ENCODE assay signal across 18 mouse cellular contexts in the genomic region with DNA sequence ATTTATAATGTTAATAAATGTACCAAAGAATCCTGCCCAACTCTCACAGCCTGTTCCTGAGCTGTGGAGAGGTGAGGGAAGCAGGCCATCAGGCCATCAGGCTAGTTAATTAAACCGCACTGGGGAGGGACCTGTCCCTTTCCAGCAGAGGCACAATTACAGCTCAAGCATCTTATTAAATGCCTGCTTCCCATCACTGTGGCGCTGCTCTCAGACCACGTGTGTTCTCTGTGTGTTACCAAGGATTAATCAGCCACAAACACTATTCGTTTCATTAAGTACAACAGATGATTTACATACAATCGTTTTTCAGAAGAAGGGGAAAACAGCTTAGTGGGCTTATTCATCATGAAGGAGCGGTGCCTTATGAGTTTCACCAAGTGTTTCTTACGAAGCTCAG.
A peak's percentile ranks its signal among the peaks of the same experiment; 100 is the strongest.
DNase-seq lines count a peak whose midpoint lies in the region; ATAC-seq and TF ChIP-seq lines count a peak whose summit lies in the region.
"Had no signal": no experiment of that assay in that cellular context is flagged by ENCODE, and none has a peak within 500 bp of the region (broad histone marks: within the 10 kb centered on the region; RNA-seq: fewer than 3 reads in every experiment).

No protein-coding gene starts in this region.

- no peak for TF ChIP-seq CTCF in midbrain, postnatal 0 days (IDR thresholded peaks at IDR 0.05)

- peak; percentile 71; the same call in 1 of the 2 replicates for ATAC-seq in hindbrain, embryonic 14.5 days (ENCODE audit: low FRiP score)
- ATAC-seq in midbrain, postnatal 0 days (ENCODE audit: low FRiP score) = no peak
- ATAC-seq: Patski had no signal

- WGBS in hindbrain, embryonic 14.5 days = 49% methylated on average over 7 of the region's 7 CpGs
- whole genome bisulfite sequencing in midbrain, postnatal 0 days = 56% methylated on average over 7 of the region's 7 CpGs

- no peaks in the 10 kb centered on the region for H3K36me3 ChIP-seq in hindbrain, embryonic 14.5 days (replicated peaks; ENCODE audit: control insufficient read depth, insufficient read depth)
- no peaks in the 10 kb centered on the region for H3K36me3 ChIP-seq in midbrain, postnatal 0 days (ENCODE audit: insufficient read depth, low read length)
- H3K36me3 ChIP-seq: heart, embryonic 15.5 days had no signal

- no peak overlapping the region for H3K4me2 ChIP-seq in hindbrain, embryonic 14.5 days (replicated peaks)
- H3K4me2 ChIP-seq in midbrain, postnatal 0 days (ENCODE audit: low read depth, low read length, poor library complexity, severe bottlenecking) = no peak overlapping the region
- H3K4me2 ChIP-seq: heart, embryonic 15.5 days had no signal

- DNase-seq in cerebellum, postnatal 14 days = peak; percentile 43 to 45
- no peak for DNase-seq in cerebellum, adult 11-12 months
- DNase-seq in MN1 (ENCODE audit: low spot score) (peak; percentile 25), liver (no peak)
- peak; percentile 53 for DNase-seq in hindbrain, embryonic 14.5 days (ENCODE audit: low spot score)
- peak; percentile 70 for DNase-seq in midbrain, postnatal 0 days (ENCODE audit: low spot score)
- DNase-seq in gastrocnemius, postnatal 10 days = no peak
- no peak for DNase-seq in yolk sac, embryonic 10.5 days (ENCODE audit: low spot score)
- DNase-seq: cerebellum, adult 8-10 months; heart, adult 11 months; kidney, adult 9 months; kidney, postnatal 4 days; layer of hippocampus, postnatal 36 days; lung, postnatal 14 days; thymus, postnatal 14 days had no signal

- no peak overlapping the region for H3K4me3 ChIP-seq in hindbrain, embryonic 14.5 days (replicated peaks; ENCODE audit: low read length)
- no peak overlapping the region for H3K4me3 ChIP-seq in midbrain, postnatal 0 days (ENCODE audit: low read depth, low read length)
- H3K4me3 ChIP-seq: heart, embryonic 15.5 days had no signal

- H3K27me3 ChIP-seq in hindbrain, embryonic 14.5 days (ENCODE audit: control insufficient read depth, insufficient read depth, low read length) = no peaks in the 10 kb centered on the region
- H3K27me3 ChIP-seq in midbrain, postnatal 0 days (ENCODE audit: insufficient read depth, low read length) = no peaks in the 10 kb centered on the region
- H3K27me3 ChIP-seq: heart, embryonic 15.5 days; Patski had no signal

- peaks cover 48% of the 10 kb centered on the region for H3K4me1 ChIP-seq in hindbrain, embryonic 14.5 days (replicated peaks; ENCODE audit: control insufficient read depth, insufficient read depth, low read length)
- H3K4me1 ChIP-seq in midbrain, postnatal 0 days (ENCODE audit: insufficient read depth, low read length) = peaks cover 5% of the 10 kb centered on the region; the same call in 1 of the 2 replicates

- no peaks in the 10 kb centered on the region for H3K9me3 ChIP-seq in hindbrain, embryonic 14.5 days (ENCODE audit: control insufficient read depth, low read length)
- H3K9me3 ChIP-seq in midbrain, postnatal 0 days (ENCODE audit: low read length) = no peaks in the 10 kb centered on the region
- H3K9me3 ChIP-seq: heart, embryonic 15.5 days had no signal

- no peak overlapping the region for H3K9ac ChIP-seq in hindbrain, embryonic 14.5 days
- H3K9ac ChIP-seq in midbrain, postnatal 0 days (replicated peaks; ENCODE audit: low read length, poor library complexity, severe bottlenecking) = no peak overlapping the region
- H3K9ac ChIP-seq: heart, embryonic 15.5 days; liver, embryonic 14.5 days had no signal

- peak overlapping the region; percentile 68 for H3K27ac ChIP-seq in hindbrain, embryonic 14.5 days
- no peak overlapping the region for H3K27ac ChIP-seq in midbrain, postnatal 0 days (ENCODE audit: low read depth, low read length)
- H3K27ac ChIP-seq: heart, embryonic 15.5 days; liver, embryonic 14.5 days had no signal

Comparison
In these comparisons a context has a peak if more than half of its experiments do, and no peak if none do; other contexts are left out.
1. DNase-seq: peak in cerebellum, postnatal 14 days (2 of 2), MN1 (single experiment), hindbrain, embryonic 14.5 days (single experiment) and midbrain, postnatal 0 days (single experiment); none in cerebellum, adult 11-12 months (single experiment), liver (single experiment), gastrocnemius, postnatal 10 days (single experiment) and yolk sac, embryonic 10.5 days (single experiment).